Mouse (Mus musculus) neural tube, embryonic 14.5 days (tissue): Measurements from ENCODE around the gene Gm7247. TPM values are rescaled to one million over a fixed set of nuclear protein-coding genes. Genes with fewer than 3 reads are reported as not detected.
"Not testable (repeated sequence)": the region's sequence is repeated elsewhere in the genome, so short reads cannot be mapped to it uniquely, and the experiment has no call there.

Experiments used
- ATAC-seq: fragments of 200-750 bp; cut with Nextera tagmentation; 2 replicates; pipeline ENCODE4 v1.8.0; 2017; ENCODE audit warnings: low read depth, mild to moderate bottlenecking, moderate TSS enrichment, moderate library complexity
- H3K27ac ChIP-seq: fragments of 300-500 bp; sonication (generic); 2 replicates; pipeline ENCODE4 v1.5.1; 2014; ENCODE audit warnings: low read depth, mild to moderate bottlenecking, control low read depth, low read length, moderate library complexity, mixed read lengths
- H3K27me3 ChIP-seq: fragments of 300-500 bp; sonication (generic); 2 replicates; pipeline ENCODE4 v1.6.1; 2014; ENCODE audit warnings: low read length; ENCODE audit not compliant: control insufficient read depth, insufficient read depth
- H3K36me3 ChIP-seq: fragments of 300-500 bp; sonication (generic); 2 replicates; pipeline ENCODE4 v1.6.1; 2014; ENCODE audit warnings: low read length, mixed read lengths; ENCODE audit not compliant: control insufficient read depth, insufficient read depth
- H3K4me1 ChIP-seq: fragments of 300-500 bp; sonication (generic); 2 replicates; pipeline ENCODE4 v1.6.1; 2014; ENCODE audit warnings: low read length; ENCODE audit not compliant: control insufficient read depth, insufficient read depth
- H3K4me2 ChIP-seq: fragments of 300-500 bp; sonication (generic); 2 replicates; pipeline ENCODE4 v1.6.1; 2014; ENCODE audit warnings: mild to moderate bottlenecking, low read depth, low read length, control low read depth
- H3K4me3 ChIP-seq: fragments of 300-500 bp; sonication (generic); 2 replicates; pipeline ENCODE4 v1.5.1; 2014; ENCODE audit warnings: low read depth, low read length, control low read depth, mixed read lengths
- H3K9ac ChIP-seq: fragments of 300-500 bp; sonication (generic); replicated peaks from 2 replicates; pipeline ENCODE4 v1.6.1; 2014; ENCODE audit warnings: low read depth, mild to moderate bottlenecking, control low read depth, low read length, mixed read lengths
- H3K9me3 ChIP-seq: fragments of 300-500 bp; sonication (generic); 2 replicates; pipeline ENCODE4 v1.6.1; 2016; ENCODE audit warnings: low read length; ENCODE audit not compliant: control insufficient read depth
- WGBS: fragments of 180-500 bp; shearing (Covaris S2); extraction: QIAGEN DNeasy Blood & Tissue Kit; methylation state at CpG from one replicate; pipeline ENCODE4 v1.1.7; 2014; 5-methylcytosine and 5-hydroxymethylcytosine counted together
- polyA plus RNA-seq: library from polyadenylated mRNA; unstranded; fragments of >200 nt; fragmentation: Nextera tagmentation; extraction: Ambion mirVana; gene quantifications from 2 replicates; pipeline ENCODE4 v1.2.1, GENCODE M21; 2014

The Gm7247 gene
- polyA plus RNA-seq, 1 experiment from 2014 or later: not detected

DNA sequence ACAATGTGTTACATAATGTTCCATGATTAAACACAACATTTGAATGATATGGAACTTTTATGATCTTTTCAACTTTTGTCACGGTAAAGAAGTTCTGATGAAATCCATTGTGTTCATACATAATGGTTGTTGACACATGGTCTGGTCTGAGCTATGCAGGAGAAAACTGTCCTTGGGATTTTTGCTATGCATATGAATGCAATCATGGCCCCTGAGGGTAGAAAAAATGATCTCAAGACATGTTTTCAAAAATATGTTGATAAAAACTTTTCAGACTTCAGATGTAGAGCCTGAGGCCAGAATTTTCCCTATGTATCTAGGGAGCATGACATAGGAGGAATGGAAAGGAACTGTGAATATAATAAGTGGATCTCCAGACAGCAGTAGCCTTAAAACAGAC, 49.0 kb downstream of the Gm7247 start, which contains the start of gene Vmn2r88:
Vmn2r88 (plus strand) TSS at position 301 of the 400 bp plus-strand sequence.
- no peak for ATAC-seq
- H3K36me3 ChIP-seq: no peaks in the 10 kb centered on the region
- 92% methylated on average over 1 of the region's 1 CpGs for WGBS
- no peak within 1 kb of the TSS for H3K4me3 ChIP-seq
- H3K27me3 ChIP-seq: no peaks in the 10 kb centered on the region
- H3K4me2 ChIP-seq: no peak within 1 kb of the TSS
- no peak within 1 kb of the TSS for H3K9ac ChIP-seq
- no peaks in the 10 kb centered on the region for H3K4me1 ChIP-seq
- no peaks in the 10 kb centered on the region for H3K9me3 ChIP-seq
- H3K27ac ChIP-seq: no peak within 1 kb of the TSS

DNA sequence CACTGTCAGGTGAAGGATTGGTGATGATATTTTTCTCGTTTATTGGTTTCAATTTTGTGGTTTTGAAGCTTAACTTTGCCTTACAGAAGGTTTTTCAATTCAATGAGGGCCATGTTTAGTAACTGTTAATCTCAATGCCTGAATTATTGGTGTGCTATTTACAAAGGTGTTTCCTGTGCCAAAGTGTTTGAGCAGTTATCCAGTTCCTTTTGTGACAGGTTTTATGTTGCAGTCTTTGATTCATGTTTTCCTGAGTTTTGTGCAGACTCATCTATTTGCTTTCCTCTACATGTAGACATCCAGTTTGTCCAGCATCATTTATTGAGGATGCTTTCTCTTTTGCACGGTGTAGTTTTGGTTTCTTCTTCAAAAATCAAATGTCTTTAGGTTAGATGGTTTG, 62.3 kb downstream of the Gm7247 start:
- no peak overlapping the region for H3K4me3 ChIP-seq
- no peaks in the 10 kb centered on the region for H3K4me1 ChIP-seq
- WGBS: 70% methylated on average over 2 of the region's 2 CpGs
- H3K27me3 ChIP-seq: no peaks in the 10 kb centered on the region
- no peak for ATAC-seq
- no peak overlapping the region for H3K27ac ChIP-seq
- H3K36me3 ChIP-seq: no peaks in the 10 kb centered on the region
- H3K9ac ChIP-seq: no peak overlapping the region
- no peaks in the 10 kb centered on the region for H3K9me3 ChIP-seq
- no peak overlapping the region for H3K4me2 ChIP-seq

DNA sequence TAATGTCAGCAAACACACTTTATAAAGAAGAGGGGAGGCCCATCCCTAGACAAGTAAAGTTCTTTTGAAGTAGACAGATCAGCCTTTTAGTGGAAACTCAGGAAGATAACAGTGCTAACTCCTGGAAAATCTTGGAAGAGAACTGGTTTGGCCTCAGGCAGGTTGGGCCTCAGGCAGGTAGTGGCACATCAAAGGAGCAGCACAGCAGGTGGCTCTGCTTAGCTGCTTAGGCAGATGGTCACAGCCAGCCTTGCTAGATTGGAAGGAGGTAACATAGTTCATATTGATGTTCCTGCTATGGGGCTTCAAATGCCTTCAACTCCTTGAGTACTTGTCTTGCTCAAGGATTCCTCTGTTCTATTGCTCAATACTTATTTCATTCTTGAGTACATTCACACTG, 68.6 kb downstream of the Gm7247 start:
- not testable (repeated sequence) for ATAC-seq

DNA sequence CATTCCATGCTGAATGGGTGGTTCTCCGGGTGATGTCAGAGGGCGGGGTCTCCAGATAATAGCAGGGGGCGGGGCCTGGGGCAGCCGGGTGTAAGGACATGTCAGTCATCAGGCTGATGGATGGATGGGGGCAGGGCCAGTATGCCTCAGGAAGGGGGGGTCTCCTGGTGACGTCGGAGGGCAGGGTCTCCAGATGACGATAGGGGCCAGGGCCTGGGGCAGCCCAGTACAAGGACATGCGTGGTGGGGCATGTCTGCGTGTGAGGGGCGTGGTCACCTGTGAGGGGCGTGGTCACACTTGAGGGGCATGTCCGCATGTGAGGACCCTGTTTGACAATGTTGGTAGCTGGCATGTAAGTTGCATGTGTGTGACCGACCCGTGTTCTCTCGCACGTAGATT, 73.0 kb downstream of the Gm7247 start:
- H3K9me3 ChIP-seq: no peaks in the 10 kb centered on the region
- no peak overlapping the region for H3K27ac ChIP-seq
- H3K36me3 ChIP-seq: no peaks in the 10 kb centered on the region
- no peak overlapping the region for H3K9ac ChIP-seq
- no peak overlapping the region for H3K4me3 ChIP-seq
- no peaks in the 10 kb centered on the region for H3K4me1 ChIP-seq
- no peak overlapping the region for H3K4me2 ChIP-seq
- no peaks in the 10 kb centered on the region for H3K27me3 ChIP-seq
- WGBS: 93% methylated on average over 16 of the region's 16 CpGs
- ATAC-seq: no peak

More for the DNA sequence above, 68.6 kb downstream of the Gm7247 start:
- not testable (repeated sequence) for H3K27me3 ChIP-seq, H3K4me3 ChIP-seq, H3K9ac ChIP-seq, H3K27ac ChIP-seq, H3K4me1 ChIP-seq, H3K9me3 ChIP-seq, H3K36me3 ChIP-seq, H3K4me2 ChIP-seq

DNA sequence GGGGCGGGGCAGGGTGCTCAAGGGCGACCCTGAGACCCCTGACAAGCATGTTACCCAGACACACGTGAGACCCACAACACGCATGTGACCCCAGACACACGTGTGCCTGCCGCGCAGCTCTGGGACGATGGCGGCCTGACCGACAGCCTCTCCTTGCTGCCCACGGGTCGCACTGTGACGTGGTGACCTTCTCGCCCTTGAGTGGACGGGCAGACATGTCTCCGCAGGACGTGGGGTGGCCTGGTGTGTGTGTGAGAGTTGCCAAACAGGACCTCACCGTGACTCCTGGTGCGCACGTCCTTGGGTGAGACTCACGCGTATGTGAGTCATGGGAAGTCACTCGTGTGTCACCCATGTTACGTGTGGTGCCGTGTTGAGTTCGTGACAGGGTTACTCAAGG, 73.5 kb downstream of the Gm7247 start:
- Histone ChIP-seq H3K9me3 (no peaks in the 10 kb centered on the region), H3K27me3 (no peaks in the 10 kb centered on the region), H3K4me1 (no peaks in the 10 kb centered on the region), H3K4me2 (no peak overlapping the region), H3K27ac (no peak overlapping the region), H3K4me3 (no peak overlapping the region), H3K9ac (no peak overlapping the region), H3K36me3 (no peaks in the 10 kb centered on the region)
- 95% methylated on average over 26 of the region's 26 CpGs for WGBS
- no peak for ATAC-seq

DNA sequence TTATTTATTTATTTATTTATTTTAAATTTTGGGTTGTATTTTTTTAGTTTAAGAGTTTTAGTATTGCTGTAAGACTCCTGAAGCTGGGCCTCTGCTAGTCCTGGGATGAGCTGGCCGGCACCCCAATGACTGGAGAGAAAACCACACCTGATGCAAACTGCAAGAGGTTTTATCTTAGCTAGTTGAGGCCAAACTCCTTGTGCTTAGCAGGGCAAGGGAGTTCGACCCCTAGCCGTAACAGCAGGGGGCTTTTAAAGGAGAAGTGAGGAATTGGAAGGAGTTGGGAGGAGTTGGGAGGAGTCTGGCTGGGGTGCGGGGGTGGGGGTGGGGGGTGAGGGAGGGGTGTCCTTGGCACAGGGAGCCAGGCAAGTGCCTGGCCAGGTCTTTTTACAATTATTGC, 77.4 kb downstream of the Gm7247 start:
- H3K27me3 ChIP-seq: no peaks in the 10 kb centered on the region
- H3K9ac ChIP-seq: no peak overlapping the region
- H3K4me3 ChIP-seq: no peak overlapping the region
- no peaks in the 10 kb centered on the region for H3K9me3 ChIP-seq
- H3K4me1 ChIP-seq: no peaks in the 10 kb centered on the region
- H3K4me2 ChIP-seq: no peak overlapping the region
- 87% methylated on average over 4 of the region's 4 CpGs for WGBS
- H3K36me3 ChIP-seq: no peaks in the 10 kb centered on the region
- ATAC-seq: no peak
- H3K27ac ChIP-seq: no peak overlapping the region

DNA sequence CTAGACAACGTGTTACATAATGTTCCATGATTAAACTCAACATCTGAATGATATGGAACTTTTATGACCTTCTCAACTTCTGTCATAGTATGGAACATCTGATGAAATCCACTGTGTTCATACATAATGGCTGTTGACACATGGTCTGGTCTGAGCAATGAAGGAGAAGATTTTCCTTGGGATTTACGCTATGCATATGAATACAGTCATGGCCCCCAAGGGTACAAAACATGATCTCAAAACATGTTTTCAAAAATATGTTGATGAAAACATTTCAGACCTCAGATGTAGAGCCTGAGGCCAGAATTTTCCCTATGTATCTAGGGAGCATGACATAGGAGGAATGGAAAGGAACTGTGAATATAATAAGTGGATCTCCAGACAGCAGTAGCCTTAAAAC, 90.0 kb downstream of the Gm7247 start, which contains the start of gene Vmn2r89:
Vmn2r89 (plus strand) TSS at position 301 of the 400 bp plus-strand sequence.
- not testable (repeated sequence) for ATAC-seq

DNA sequence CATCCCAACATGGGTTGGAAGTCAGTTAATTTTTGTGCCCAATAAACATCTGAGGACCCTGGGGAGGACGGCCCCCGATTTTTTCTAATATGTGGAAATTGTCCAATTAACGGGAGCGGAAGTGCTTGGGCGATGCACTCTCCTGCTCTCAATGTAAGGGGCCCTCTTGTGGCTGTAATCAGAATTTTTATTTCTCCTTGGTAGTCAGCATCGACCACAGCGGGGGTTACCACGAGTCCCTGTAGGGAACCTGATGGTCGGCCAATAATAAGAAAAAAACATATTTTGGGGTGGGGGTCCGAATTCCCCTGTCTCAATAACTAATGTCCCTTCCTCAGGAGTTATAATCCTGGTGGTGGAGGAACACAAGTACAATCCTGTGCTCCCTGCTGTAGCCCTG, 118.7 kb downstream of the Gm7247 start:
- H3K36me3 ChIP-seq, H3K4me3 ChIP-seq, H3K9me3 ChIP-seq, H3K9ac ChIP-seq, ATAC-seq, H3K27ac ChIP-seq, H3K27me3 ChIP-seq, H3K4me2 ChIP-seq, H3K4me1 ChIP-seq: not testable (repeated sequence)
- WGBS: 85% methylated on average over 10 of the region's 10 CpGs

More for the DNA sequence above, 90.0 kb downstream of the Gm7247 start, which contains the start of gene Vmn2r89:
- not testable (repeated sequence) for H3K4me2 ChIP-seq, H3K27me3 ChIP-seq, H3K36me3 ChIP-seq, H3K9me3 ChIP-seq, H3K27ac ChIP-seq, H3K4me3 ChIP-seq, H3K4me1 ChIP-seq, H3K9ac ChIP-seq
- 80% methylated on average over 2 of the region's 2 CpGs for WGBS

DNA sequence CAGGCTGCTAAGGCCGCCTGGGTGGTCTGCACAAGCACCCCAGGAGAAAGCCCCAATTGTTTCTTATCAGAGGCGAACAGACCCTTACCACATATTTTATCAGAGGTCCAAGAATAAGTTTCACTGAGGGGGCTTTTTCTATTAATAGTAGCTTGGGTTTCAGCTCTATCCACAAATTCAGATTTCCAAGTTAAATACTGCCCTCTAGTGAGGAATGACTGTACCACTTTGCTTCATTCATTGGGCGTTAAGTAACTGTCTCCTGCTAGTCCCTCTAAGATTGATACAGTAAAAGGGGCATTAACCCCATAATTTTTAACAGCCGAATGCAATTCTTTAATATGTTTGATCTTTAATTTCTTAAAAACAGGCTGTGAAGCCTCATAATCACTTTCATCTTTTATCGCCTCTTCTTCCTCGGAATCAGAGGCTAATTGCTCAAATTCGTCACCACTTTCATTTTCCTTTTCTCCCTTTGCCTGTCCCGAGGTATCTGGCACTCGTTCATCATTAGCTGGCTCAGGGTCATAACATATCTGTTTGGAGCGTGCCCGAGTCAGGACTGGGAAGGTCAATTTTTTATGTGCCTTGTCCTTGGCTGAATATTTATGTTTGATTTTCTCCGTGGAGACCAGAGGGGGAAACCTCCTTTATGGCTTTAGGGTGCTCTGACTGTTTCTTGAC, 119.9 kb downstream of the Gm7247 start:
- not testable (repeated sequence) for H3K9me3 ChIP-seq, H3K9ac ChIP-seq, H3K27ac ChIP-seq, H3K4me1 ChIP-seq, H3K36me3 ChIP-seq, H3K27me3 ChIP-seq, H3K4me3 ChIP-seq, ATAC-seq, H3K4me2 ChIP-seq
- 93% methylated on average over 12 of the region's 12 CpGs for WGBS
